Mouse (Mus musculus) megakaryocyte, embryonic 14.5 days (primary cell): ENCODE measurements around the gene Ppp1r14c.

ENCODE experiments used
- FLI1 ChIP-seq: IDR thresholded peaks from 2 replicates; pipeline ENCODE4 v1.6.1; 2012; ENCODE audit warnings: low read length, inconsistent platforms, mixed read lengths
- GATA1 ChIP-seq: IDR thresholded peaks from 3 replicates; pipeline ENCODE4 v1.6.1; 2012; ENCODE audit warnings: mixed read lengths, low read length, inconsistent platforms, borderline replicate concordance

GRCm38 (mm10) chr10:3366870-3367431, 1.1 kb downstream of the Ppp1r14c start:
- TF ChIP-seq GATA1 (no peak), FLI1 (no peak)
